Mouse (Mus musculus): Measurements from ENCODE around the gene Rad51d.
"Not testable (repeated sequence)": the region's sequence is repeated elsewhere in the genome, so short reads cannot be mapped to it uniquely, and the experiment has no call there.

Rad51d gene

DNA sequence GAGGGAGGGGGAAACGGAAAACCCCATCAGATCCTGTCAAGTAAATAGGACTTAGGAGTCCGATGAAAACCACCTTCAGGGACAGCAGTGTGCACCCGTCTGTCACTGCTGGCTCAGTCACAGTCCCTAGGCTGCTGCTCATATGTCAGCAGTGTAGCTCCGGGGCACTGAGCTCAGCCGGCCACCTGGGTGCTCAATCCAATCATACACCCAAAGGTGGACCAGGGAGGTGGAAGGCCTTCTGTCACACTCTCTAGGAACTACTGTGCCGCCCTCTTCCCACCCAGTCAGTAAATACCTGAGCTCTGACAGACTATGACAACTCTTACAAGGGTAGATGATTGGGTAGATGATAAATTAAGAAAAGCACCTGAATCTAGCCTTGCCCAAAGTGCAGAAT lies 29.7 kb downstream of the Rad51d start:
- in situ Hi-C loops (cut with MboI, MseI) = no loop called here

DNA sequence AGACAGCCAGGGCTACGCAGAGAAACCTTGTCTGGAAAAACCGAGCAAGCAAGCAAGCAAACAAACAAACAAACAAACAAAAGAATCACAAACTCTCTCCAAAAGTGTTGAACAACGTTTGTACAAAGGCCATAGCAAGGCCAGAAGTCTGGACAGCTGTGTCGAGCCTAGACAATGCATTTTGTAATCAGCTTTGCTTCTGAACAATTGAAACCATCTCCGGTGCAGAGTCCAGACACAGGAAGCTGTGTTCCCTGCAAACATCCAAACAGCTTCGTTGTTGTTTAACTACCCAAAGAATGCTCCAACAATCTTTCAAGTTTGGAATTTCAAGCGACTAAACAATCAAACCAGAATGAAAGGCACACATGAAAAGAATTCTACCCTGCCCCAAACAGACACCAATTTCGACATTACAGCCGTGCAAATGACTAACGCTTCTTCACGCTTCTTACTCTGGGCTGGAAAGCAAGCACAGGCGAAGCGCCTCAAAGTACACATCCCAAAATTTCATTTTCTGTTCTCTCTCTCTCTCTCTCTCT lies 33.0 kb downstream of the Rad51d start:
- in situ Hi-C loops (cut with MboI, MseI) = no loop called here

DNA sequence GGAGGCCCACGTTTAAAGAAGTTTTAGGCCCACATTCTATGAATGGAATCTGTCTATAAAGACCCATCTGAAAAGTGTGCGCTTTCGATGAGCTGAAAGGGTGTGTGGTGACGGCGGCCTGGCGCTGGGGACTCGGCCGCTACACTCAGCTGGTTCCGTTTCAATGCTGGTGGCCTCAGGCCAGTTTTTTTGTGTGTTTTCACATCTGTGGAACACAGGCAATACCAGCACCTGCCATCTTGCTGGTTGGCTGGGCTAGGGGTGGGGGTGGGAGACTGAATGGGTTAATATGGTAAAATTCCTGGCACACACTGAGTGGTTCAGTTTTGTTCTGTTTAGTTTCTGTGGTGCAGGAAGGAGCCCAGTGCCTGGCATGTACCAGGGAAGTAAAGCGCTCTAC lies 34.4 kb downstream of the Rad51d start:
- in situ Hi-C loops (cut with MboI, MseI) = no loop called here

DNA sequence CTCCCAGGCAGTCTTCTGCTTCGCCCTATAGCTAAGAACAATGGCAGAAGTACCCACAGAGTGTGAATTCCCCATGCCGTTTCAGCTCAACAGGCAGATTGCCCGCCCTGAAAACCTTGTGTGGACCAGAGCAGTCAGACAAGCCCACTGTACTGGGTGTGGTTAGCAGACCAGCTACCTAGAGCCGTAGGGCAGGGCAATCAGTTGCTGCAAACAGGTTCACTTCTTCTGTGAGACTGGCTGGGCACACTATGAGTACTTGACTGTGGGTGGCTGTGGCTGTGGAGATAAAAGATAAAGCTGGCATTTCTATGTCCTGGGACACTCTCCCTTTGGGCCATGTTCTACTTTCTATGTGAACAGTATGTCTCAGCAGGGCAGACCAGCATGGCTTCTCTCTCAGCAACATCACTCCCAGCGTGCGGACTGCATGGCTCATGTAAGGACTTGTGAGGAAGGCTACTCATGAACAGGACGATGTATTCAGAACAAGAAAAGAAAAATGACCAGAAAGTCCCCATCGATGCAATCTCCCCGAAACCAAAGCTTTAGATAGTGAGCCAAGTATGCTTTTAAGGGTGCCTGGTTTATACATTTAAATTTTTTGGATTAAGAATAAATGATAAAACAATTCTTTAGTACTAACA lies 35.0 kb downstream of the Rad51d start:
- in situ Hi-C loops (cut with MboI, MseI) = no loop called here

DNA sequence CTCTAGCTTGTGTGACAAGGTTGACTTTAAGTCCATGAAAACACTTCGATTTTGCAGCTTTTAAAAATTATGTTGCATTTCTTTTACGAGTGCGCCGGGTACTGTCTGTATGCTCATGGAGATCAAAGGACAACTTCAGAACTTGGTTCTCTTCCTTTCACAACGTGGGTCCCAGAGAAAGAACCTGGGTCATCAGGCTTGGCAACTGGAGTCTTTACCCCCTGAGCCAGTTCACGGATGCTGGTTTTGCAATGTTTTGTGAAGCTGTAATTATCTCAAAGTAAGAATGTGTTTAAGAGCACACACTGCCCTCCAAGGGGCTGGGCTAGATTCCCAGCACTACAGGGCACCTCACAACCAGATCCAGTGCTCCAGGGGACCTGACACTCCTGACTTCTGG lies 36.3 kb downstream of the Rad51d start:
- in situ Hi-C loops (cut with MboI, MseI) = no loop called here

DNA sequence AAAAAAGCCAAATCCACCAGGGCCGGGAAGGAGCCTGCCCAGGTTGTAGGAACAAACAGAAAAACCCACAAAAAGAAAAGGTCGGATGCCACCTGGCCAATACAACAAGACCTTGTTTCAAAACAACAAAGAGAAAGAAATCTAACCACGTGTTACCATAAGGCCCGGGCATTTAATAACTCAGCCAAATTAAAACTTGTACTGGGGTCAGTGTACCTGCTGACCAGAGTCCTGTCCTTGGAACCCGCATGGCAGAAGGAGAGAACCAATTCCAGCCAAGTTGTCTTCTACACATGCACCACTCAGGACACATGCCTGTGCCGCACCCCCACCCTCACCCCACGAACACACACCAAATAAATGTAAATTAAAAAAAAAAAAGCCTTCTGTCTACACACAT lies 37.5 kb downstream of the Rad51d start:
- in situ Hi-C loops (cut with MboI, MseI) = no loop called here

DNA sequence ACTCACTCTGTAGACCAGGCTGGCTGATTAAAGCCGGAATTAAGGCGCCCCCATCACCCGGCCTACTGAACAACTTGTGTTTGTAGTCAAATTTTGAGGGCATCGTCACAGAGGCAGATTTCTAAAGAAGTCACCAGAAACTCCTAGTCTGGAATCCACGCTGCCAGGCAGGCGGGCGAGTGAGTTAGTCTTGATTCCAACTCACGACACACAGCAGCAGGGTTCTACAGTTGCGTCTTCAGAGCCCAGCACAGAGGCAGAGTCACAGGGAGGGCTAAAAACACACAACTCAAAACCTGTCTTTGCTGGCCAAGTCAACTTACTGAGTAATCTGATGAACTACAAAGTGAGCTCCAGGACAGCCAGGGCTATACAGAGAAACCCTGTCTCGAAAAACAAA lies 37.9 kb downstream of the Rad51d start:
- in situ Hi-C loops (cut with MboI, MseI) = no loop called here

DNA sequence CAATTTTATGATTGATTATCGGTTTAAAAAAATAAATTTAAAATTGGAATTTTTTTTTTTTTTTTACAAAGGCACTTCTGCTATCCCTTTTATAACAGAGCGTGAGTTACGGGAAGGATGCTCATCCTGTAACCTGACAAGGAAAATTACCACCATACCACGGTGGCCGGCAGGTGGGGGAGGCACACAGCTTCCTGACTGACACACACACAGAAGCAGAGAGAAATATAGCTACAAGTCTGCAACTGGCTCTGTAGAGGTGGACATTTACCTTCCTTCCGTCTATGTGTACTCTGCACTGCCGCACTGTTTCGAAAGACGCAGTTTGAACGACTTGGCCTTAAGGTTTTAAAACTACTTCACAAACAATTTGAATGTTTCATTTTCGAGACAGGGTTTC lies 38.3 kb downstream of the Rad51d start:
- in situ Hi-C loops (cut with MboI, MseI) = no loop called here

DNA sequence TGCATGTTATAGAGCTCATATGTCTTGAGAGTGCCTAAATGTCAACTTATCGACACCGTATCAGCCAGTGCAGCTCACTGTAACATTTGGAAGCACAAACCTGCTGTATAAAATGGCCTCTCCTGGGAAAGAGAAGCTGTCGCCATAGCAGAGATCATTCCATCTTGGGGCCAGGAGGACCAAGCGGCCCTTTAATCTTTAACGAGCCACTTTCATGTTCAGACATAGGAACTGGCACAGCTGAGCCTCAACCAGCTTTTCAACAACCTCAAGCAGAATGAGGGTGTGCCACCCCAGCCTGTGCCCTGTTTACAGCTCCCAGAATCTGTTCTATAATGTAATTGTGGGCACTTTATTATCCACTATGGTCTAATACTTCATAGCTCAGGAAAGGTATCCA lies 40.2 kb downstream of the Rad51d start:
- in situ Hi-C loops (cut with MboI, MseI) = no loop called here

DNA sequence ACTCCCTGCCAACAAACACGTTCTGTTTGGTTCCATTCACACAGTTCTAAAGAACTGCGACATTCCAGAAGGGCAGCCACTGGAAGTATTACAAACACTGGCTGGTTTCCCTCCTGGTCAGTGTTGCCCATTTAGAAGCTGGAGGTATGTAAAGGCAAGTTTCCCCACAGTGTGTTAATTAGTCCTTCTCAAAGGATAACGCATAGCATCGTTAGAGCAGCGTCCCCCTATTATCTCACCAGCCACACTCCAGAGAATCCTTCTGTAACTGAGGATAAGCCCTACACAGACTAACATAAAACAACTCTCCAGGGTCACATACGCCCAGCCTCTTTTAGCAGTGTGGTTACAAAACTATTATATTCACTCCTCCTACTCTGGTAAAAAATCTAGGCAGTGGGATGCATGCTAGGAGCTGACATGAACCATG lies 42.8 kb downstream of the Rad51d start:
- in situ Hi-C loops (cut with MboI, MseI) = no loop called here

DNA sequence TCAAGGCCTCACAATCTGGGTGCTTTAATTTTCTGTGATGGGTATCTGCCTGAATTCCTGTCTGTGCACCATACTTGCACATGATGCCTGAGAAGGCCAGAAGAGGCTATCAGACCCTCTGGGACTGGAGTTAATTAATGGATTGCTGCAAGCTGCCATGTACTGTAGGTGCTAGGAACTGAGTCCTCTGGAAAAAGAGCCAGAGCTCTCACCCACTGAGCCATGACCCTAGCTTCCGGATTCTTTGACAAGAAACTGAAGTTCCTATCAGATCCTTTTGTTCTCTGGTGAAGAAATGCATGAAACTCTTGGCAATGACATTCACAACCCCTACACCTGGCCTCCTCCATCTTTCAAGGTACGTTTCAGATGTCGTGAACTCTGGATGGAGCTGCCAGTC lies 43.5 kb downstream of the Rad51d start:
- in situ Hi-C loops (cut with MboI, MseI) = no loop called here

DNA sequence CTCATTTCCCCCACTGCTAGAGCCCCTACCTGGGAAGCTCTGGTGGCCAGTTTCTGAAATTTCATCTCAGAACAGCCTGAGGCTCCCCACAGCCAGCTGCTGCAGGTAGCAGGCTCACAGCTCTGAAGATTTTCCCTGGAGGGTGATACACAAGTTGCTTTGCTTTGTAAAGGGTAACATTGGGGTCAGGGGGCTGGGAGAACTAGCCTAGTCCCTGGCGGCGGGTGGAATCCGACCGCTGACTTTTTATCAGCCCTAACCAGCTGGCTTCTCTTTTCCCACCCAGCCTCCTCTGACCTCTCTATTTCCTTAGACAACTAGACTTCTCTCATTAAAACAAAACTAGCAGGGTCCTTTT lies 44.4 kb downstream of the Rad51d start:
- in situ Hi-C loops (cut with MboI, MseI) = no loop called here

DNA sequence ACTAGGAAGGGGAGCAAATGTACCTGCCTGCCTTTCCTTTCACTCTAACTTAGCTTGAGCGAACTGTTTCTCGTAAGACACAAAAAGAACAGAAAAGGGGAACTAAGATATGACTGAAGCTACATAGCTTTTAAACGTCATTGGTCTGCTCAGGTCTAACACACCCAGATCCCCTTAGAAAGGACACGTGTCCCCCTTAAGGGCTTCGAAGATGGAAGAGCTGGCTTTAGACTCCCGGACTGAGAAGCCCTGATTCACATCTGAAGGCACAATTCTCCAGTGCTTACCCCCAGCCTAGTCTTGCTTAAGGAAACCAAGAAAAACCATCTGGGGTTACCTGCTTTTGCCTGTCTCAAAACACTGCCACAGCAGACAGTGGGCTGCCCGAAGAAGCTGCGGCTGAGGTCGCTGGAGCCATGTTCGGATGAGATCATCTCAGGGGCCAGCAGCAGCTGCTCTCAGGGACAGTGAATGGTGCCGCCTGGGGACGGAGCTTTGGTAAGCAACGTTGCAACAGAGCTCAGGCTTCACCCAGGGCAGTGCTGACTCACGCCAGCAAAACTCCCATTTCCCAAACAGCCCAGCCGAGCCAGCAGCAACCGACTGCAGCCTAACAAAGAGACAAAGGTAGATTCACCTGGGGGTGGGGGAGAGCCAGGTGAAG lies 44.9 kb downstream of the Rad51d start:
- in situ Hi-C loops (cut with MboI, MseI) = no loop called here

DNA sequence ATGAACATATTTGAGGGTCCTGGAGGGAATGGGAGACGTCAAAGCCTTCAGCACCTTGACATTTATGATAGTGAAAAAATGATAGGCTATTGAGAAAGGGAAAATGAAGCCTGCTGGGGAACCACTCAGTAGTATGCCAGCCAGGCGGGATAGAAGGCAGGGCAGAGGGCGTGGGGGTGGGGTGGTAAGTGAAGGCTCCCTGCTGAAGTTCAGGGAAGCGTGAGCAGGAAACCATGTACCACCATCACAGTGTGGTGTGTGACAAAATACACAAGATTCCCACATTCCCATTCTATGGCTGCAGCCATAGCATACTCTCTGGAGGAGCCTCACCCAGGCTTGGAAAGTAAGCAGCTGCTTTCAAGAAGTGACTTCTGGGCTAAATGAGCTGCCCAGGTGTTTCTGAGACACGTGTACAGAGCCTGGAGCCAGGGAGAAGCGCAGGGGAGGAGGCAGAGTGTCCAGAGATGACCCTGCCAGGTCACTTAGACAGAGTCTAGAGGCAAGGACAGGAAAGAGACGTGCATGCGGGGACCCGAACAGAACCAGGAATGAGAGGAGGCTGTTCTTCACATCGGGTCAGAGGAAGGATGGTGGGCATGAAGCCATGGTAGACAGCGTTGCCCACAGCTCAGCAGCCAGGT lies 45.5 kb downstream of the Rad51d start:
- in situ Hi-C loops (cut with MboI, MseI) = no loop called here

DNA sequence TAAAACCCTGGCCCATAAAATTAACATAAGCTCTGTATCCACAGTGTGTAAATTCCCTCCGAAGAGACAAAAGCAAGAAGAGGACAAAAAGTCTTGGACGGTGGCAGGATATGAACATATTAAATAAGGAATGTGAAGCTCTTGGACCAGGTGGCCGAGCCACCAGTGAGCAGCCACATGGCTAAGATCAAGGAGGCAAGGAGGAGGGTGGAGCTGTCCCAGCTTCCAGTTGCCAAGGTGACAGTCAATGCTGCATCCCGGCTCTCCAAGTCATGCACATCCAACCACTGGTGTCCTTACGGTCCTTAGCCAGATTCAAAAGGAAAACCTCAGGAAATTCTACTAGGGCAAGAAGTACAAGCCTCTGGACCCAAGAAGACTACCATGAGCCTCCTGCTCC lies 51.9 kb downstream of the Rad51d start:
- in situ Hi-C loops (cut with MboI, MseI) = no loop called here

DNA sequence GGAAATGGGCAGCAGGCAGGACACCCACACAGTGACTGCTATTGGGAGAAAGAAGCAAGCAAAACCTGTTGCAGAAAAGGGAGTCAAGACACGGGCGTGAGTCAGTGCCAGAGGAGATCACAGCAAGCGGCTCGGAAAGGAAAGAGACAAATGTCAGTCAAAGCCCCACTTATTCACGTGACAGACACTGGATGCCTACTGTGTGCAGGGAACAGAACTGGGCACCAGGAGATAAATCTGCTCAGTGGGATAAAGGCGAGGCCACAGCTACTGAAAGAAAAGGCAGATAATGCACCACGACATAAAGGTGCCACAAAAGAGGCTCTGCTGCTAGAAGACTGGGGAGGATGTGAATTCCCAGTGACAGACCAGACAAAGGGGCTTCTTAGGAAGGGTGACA lies 52.6 kb downstream of the Rad51d start:
- in situ Hi-C loops (cut with MboI, MseI) = no loop called here

DNA sequence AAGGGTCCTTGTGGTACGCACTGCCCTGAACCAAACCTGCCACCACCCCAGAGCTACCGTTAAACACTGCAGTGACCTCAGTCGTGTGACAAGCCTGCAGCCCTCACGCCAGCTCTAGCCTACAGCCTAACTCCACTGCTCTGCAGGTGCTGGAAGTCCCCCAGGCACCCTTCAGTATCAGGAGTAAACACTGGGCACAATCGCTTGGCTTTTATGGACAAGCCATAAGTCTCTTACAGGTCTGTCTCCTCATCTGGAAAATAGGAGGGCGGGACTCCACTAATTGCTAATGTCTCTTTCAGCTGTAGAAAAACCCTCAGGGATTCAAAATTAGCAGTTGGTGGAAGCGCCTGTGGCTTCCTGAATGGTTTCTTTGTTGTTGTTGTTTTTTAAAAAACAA lies 53.2 kb downstream of the Rad51d start:
- in situ Hi-C loops (cut with MboI, MseI) = no loop called here

DNA sequence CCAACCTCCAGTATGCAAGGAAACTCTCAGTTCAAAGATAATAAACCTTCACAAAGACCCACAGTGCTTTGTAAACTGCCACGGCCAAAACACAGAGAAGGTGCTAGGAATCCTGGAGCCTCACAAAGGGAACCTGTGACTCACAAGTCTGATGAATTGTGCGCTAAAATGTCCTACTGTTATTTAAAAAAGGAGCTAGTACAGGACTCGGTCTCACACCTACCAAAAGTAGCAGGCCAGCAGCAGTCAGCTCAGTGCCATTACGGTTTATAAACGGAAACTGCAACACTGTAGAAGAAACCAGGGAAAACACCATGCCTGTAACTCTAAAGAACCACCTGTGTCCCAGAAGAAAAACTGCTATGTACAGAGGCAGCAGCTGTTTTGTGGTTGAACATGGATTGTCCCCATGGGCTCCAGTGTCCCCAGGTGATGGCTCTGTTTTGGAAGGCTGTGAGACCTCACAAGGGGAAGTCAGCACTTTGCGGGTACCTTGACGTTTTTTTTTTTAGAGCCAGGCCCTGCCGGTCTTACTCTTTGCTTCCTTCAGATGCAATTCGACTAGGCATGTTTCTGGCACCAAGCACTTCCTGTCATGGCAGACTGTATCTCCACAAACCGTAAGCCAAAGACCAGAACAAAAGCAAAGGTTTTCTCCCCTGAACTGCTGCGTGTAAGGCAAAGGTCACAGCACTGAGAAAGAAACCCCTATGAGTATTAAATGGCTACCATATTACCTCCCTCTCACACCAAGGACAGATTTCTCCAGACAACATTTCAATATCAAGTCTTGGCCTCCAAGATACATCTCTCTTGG lies 54.6 kb downstream of the Rad51d start:
- in situ Hi-C loops (cut with MboI, MseI) = no loop called here

DNA sequence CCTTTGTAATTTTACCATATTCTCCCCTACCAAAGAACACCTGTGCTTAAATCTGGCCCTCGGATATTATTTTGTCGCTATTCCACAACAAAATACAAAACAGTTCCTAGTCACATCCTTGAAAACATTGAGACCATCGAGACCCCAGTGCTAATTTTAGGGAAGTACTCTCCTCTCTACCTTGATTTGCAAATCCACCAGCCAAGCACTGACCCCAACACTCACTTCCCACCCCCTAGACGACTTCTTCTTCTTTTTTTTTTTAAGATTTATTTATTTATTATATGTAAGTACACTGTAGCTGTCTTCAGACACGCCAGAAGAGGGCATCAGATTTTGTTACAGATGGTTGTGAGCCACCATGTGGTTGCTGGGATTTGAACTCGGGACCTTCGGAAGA lies 56.1 kb downstream of the Rad51d start:
- in situ Hi-C loops (cut with MboI, MseI) = not testable (repeated sequence)

DNA sequence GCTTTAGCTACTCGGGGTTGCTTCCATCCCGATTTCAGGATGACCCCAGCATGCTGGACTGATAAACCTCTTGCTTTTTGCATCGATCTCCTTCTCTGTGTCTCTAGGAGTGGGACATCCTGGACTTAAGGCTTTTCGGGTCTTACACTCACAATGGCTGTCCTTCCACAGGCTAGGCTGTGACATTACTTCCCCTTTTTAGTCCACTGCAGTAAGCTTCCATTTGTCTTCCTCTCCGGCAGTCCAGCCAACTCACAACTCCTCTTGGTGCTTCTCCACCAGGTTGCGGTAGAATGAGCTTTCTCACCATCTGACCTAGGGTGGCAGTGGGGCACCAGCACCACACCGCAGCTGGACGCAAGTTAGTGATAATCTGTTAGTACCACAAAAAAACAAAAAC lies 56.5 kb downstream of the Rad51d start:
- in situ Hi-C loops (cut with MboI, MseI) = no loop called here

DNA sequence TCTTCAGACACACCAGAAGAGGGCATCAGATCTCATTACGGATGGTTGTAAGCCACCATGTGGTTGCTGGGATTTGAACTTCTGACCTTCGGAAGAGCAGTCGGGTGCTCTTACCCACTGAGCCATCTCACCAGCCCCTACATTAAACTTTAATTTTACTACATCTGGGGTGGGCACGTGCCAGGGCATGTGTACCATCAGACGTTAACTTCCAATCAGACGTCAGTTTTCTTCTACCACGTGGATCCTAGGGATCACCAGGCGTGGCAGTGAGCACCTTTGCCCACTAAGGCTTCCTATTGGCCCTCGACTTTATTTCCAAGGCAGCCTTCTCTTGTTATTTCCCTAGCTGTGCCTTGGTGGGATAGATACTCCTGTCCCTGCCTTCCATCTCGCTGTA lies 58.0 kb downstream of the Rad51d start:
- in situ Hi-C loops (cut with MboI, MseI) = not testable (repeated sequence)

Data from T-helper 17 cell (primary cell).